ENCODE assay signal across 17 mouse cellular contexts in genomic region chr4:125568210-125568609, GRCm38 (mm10).
"Had no signal": no experiment of that assay in that cellular context is flagged by ENCODE, and none has a peak within 500 bp of the region (broad histone marks: within the 10 kb centered on the region; RNA-seq: fewer than 3 reads in every experiment).

No protein-coding gene starts in this region.

- H3K27me3 ChIP-seq: midbrain, embryonic 15.5 days; stomach, embryonic 15.5 days had no signal

- H3K4me1 ChIP-seq: lung, embryonic 15.5 days; megakaryocyte, embryonic 14.5 days; stomach, embryonic 15.5 days had no signal

- H3K4me3 ChIP-seq: lung, embryonic 15.5 days; megakaryocyte, embryonic 14.5 days; midbrain, embryonic 13.5 days; midbrain, embryonic 15.5 days; neural tube, embryonic 12.5 days; stomach, embryonic 15.5 days had no signal

- H3K9ac ChIP-seq: lung, embryonic 15.5 days; midbrain, embryonic 13.5 days; midbrain, embryonic 15.5 days; neural tube, embryonic 12.5 days; stomach, embryonic 15.5 days had no signal

- ATAC-seq: lung, postnatal 0 days; midbrain, embryonic 13.5 days; midbrain, embryonic 15.5 days had no signal

- H3K9me3 ChIP-seq: lung, embryonic 15.5 days; megakaryocyte, embryonic 14.5 days; midbrain, embryonic 13.5 days; midbrain, embryonic 15.5 days; neural tube, embryonic 12.5 days; stomach, embryonic 15.5 days had no signal

- H3K4me2 ChIP-seq: lung, embryonic 15.5 days; midbrain, embryonic 11.5 days; midbrain, embryonic 13.5 days; midbrain, embryonic 15.5 days; neural tube, embryonic 12.5 days; stomach, embryonic 15.5 days had no signal

- DNase-seq: lung, adult 2 months; lung, postnatal 14 days; lung, postnatal 36 days; right cerebral cortex, postnatal 14 days; thymus, adult 2 months; thymus, postnatal 25 days; thymus, postnatal 4 days had no signal

- H3K36me3 ChIP-seq: lung, embryonic 15.5 days; midbrain, embryonic 13.5 days; midbrain, embryonic 15.5 days; neural tube, embryonic 12.5 days; stomach, embryonic 15.5 days had no signal

- H3K27ac ChIP-seq: lung, embryonic 15.5 days; macrophage; midbrain, embryonic 13.5 days; midbrain, embryonic 15.5 days; neural tube, embryonic 12.5 days; stomach, embryonic 15.5 days; stomach, postnatal 0 days had no signal
